Mouse (Mus musculus) liver, adult 2 months (tissue): ENCODE data around the gene Atxn1.

ENCODE experiments used
- CTCF ChIP-seq: fragments of 200-500 bp; IDR thresholded peaks from 2 replicates; pipeline ENCODE4 v1.5.1; 2011; ENCODE audit warnings: low read depth, low read length, control low read depth
- POLR2A ChIP-seq: fragments of 200-500 bp; IDR thresholded peaks from 2 replicates; pipeline ENCODE4 v1.6.1; 2011; ENCODE audit warnings: low read length, control low read depth; ENCODE audit not compliant: insufficient read depth; ENCODE audit errors: extremely low read depth

- TF ChIP-seq CTCF (no peak), POLR2A (no peak)
Measured at GRCm38 (mm10) chr13:45545974-45546373, 418.8 kb downstream of the Atxn1 start.
